Mouse (Mus musculus): ENCODE measurements at regions not wholly inside any gene's neighbourhood (a gene's known extent, or its start where the extent isn't known, plus 50 kb on each side); places are given as distances from the start of the nearest gene placed in this dataset.

- H3K9me3 ChIP-seq (ENCODE audit: control insufficient read depth, low read length) = no peaks in the 10 kb centered on the region
- H3K27me3 ChIP-seq (ENCODE audit: control insufficient read depth, insufficient read depth, low read length) = no peaks in the 10 kb centered on the region
- no peaks in the 10 kb centered on the region for H3K4me1 ChIP-seq (ENCODE audit: control insufficient read depth in 2 of 2, insufficient read depth in 2 of 2, low read length in 2 of 2)
- H3K9ac ChIP-seq (ENCODE audit: low read length) = no peak overlapping the region
- no peak overlapping the region for H3K27ac ChIP-seq (replicated peaks in 1 of 2; ENCODE audit: control insufficient read depth in 1 of 2, insufficient read depth in 1 of 2, low read depth in 2 of 2, low read length in 2 of 2)
- no peak for ATAC-seq (ENCODE audit: insufficient number of reproducible peaks, insufficient read depth, low FRiP score, low read depth)
- H3K4me3 ChIP-seq (ENCODE audit: control insufficient read depth in 1 of 2, insufficient read depth in 1 of 2, low read depth in 1 of 2, low read length in 2 of 2) = no peak overlapping the region
- no peaks in the 10 kb centered on the region for H3K36me3 ChIP-seq (ENCODE audit: control insufficient read depth, insufficient read depth, low read length)
- no peak overlapping the region for H3K4me2 ChIP-seq (ENCODE audit: low read length)
These were observed 306.2 kb downstream of the Etaa1 start for GRCm38 (mm10) chr11:17647441-17647840.

DNA sequence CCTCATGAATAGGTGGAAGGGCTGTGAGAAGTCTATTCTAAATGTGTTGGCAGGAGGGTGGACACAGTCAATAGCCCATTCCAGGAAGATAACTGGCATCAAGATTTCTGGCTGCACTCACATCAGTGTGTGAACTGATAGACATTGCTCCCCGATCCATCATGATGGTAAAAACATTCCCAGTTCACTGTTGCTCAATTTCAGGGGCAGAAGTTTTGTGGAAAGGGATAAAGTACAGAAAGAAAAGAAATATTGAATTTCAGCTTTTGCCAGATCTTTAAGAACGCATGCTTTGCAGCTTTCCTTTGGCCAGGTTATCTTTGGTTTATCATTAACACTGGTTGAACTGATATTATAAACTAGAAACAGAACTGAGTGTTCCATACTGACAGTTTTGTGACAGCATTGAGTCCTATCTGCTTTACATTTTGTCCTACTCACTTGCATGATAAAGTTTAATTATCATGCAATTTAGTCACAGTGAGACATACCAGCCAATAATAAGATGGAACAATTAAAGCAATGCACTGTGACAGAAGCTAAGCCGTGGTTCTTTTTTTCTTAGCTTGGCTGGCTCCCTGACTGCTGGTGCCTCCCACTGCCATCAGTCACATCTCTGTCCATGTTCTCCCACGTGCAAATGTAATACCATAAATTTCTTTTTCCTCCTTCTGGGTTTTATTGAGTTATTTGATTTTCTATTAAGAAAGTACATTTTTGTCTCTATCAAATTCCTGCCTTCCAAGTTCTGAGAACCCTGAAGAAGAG, 302.1 kb downstream of the Etaa1 start:
- Histone ChIP-seq H3K4me3 (ENCODE audit: control insufficient read depth in 1 of 2, insufficient read depth in 1 of 2, low read depth in 1 of 2, low read length in 2 of 2) (no peak overlapping the region), H3K9me3 (ENCODE audit: control insufficient read depth, low read length) (no peaks in the 10 kb centered on the region), H3K4me2 (ENCODE audit: low read length) (no peak overlapping the region), H3K27ac (replicated peaks in 1 of 2; ENCODE audit: control insufficient read depth in 1 of 2, insufficient read depth in 1 of 2, low read depth in 2 of 2, low read length in 2 of 2) (no peak overlapping the region), H3K27me3 (ENCODE audit: control insufficient read depth, insufficient read depth, low read length) (no peaks in the 10 kb centered on the region), H3K9ac (ENCODE audit: low read length) (no peak overlapping the region), H3K36me3 (ENCODE audit: control insufficient read depth, insufficient read depth, low read length) (no peaks in the 10 kb centered on the region), H3K4me1 (ENCODE audit: control insufficient read depth in 2 of 2, insufficient read depth in 2 of 2, low read length in 2 of 2) (no peaks in the 10 kb centered on the region)
- 70% methylated on average over 4 of the region's 4 CpGs for WGBS
- no peak for ATAC-seq (ENCODE audit: insufficient number of reproducible peaks, insufficient read depth, low FRiP score, low read depth)

DNA sequence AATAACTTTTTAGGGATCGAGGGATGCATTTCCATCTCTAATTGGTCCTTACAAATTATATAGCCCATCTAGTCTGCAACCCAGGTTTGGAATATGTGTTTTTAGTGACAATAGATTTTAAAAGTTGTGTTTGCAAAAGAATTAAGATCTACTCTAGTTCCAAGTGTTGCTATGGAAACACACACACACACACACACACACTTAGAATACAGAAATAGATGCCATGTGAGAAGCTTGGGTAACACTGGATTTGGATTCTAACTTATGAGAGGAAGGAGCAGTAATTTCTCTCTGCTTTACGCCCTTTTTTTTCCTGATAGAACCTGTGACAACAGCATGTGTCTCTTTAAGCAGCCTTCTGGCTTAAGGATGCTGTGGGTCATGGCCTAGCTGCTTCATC, 297.8 kb downstream of the Etaa1 start:
- no peaks in the 10 kb centered on the region for H3K27me3 ChIP-seq (ENCODE audit: control insufficient read depth, insufficient read depth, low read length)

DNA sequence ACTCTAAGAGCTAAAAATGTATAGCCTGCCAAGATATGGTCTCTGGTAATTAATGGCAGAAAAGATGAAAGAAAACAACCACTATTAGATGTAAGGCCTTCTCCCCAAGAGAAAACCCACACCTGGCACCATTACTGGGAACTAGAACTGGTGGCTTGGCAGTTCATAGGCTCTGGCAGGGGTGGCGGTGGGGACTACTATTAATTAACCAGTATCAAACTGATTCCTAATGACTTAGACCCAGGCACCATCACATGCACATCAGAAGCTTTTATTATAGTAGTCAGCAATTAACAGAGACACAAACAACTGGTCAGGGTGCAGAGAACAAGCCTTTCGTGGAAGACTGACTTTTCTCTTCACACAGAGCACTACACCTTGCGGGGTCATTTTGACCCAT, 296.0 kb downstream of the Etaa1 start:
- Histone ChIP-seq H3K4me1 (ENCODE audit: control insufficient read depth in 2 of 2, insufficient read depth in 2 of 2, low read length in 2 of 2) (no peaks in the 10 kb centered on the region), H3K9me3 (ENCODE audit: control insufficient read depth, low read length) (no peaks in the 10 kb centered on the region), H3K9ac (ENCODE audit: low read length) (no peak overlapping the region), H3K36me3 (ENCODE audit: control insufficient read depth, insufficient read depth, low read length) (no peaks in the 10 kb centered on the region), H3K4me2 (ENCODE audit: low read length) (no peak overlapping the region), H3K27ac (replicated peaks in 1 of 2; ENCODE audit: control insufficient read depth in 1 of 2, insufficient read depth in 1 of 2, low read depth in 2 of 2, low read length in 2 of 2) (no peak overlapping the region), H3K4me3 (ENCODE audit: control insufficient read depth in 1 of 2, insufficient read depth in 1 of 2, low read depth in 1 of 2, low read length in 2 of 2) (no peak overlapping the region), H3K27me3 (ENCODE audit: control insufficient read depth, insufficient read depth, low read length) (no peaks in the 10 kb centered on the region)
- ATAC-seq (ENCODE audit: insufficient number of reproducible peaks, insufficient read depth, low FRiP score, low read depth) = no peak
- WGBS = 86% methylated on average over 3 of the region's 3 CpGs

More for the DNA sequence above, 297.8 kb downstream of the Etaa1 start:
- WGBS = 79% methylated on average over 2 of the region's 2 CpGs
- Histone ChIP-seq H3K36me3 (ENCODE audit: control insufficient read depth, insufficient read depth, low read length) (no peaks in the 10 kb centered on the region), H3K4me1 (ENCODE audit: control insufficient read depth in 2 of 2, insufficient read depth in 2 of 2, low read length in 2 of 2) (no peaks in the 10 kb centered on the region), H3K9ac (ENCODE audit: low read length) (no peak overlapping the region), H3K27ac (replicated peaks in 1 of 2; ENCODE audit: control insufficient read depth in 1 of 2, insufficient read depth in 1 of 2, low read depth in 2 of 2, low read length in 2 of 2) (no peak overlapping the region), H3K4me3 (ENCODE audit: control insufficient read depth in 1 of 2, insufficient read depth in 1 of 2, low read depth in 1 of 2, low read length in 2 of 2) (no peak overlapping the region), H3K4me2 (ENCODE audit: low read length) (no peak overlapping the region), H3K9me3 (ENCODE audit: control insufficient read depth, low read length) (no peaks in the 10 kb centered on the region)
- no peak for ATAC-seq (ENCODE audit: insufficient number of reproducible peaks, insufficient read depth, low FRiP score, low read depth)

DNA sequence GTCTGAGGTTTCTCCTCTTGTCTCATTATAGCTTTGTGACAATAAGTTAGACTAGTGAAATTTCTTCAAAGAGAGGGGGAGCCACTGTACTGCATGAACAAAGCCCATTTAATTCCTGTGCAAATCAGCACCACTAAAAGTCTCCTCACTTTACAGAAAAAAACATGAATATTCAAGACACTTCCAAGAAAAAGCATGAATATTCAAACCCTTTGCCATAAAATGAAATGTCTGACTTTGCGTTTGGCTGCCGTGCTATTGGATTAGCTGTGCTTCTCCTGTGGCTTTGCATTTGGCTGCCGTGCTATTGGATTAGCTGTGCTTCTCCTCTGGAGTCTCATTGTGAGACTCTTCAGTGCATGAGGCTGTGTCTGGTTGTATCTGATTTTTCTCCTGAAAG, 295.4 kb downstream of the Etaa1 start:
- H3K27me3 ChIP-seq (ENCODE audit: control insufficient read depth, insufficient read depth, low read length) = no peaks in the 10 kb centered on the region
- H3K9ac ChIP-seq (ENCODE audit: low read length) = no peak overlapping the region
- no peaks in the 10 kb centered on the region for H3K36me3 ChIP-seq (ENCODE audit: control insufficient read depth, insufficient read depth, low read length)
- H3K9me3 ChIP-seq (ENCODE audit: control insufficient read depth, low read length) = no peaks in the 10 kb centered on the region
- H3K4me2 ChIP-seq (ENCODE audit: low read length) = no peak overlapping the region
- no peak for ATAC-seq (ENCODE audit: insufficient number of reproducible peaks, insufficient read depth, low FRiP score, low read depth)
- H3K4me1 ChIP-seq (ENCODE audit: control insufficient read depth in 2 of 2, insufficient read depth in 2 of 2, low read length in 2 of 2) = no peaks in the 10 kb centered on the region
- H3K4me3 ChIP-seq (ENCODE audit: control insufficient read depth in 1 of 2, insufficient read depth in 1 of 2, low read depth in 1 of 2, low read length in 2 of 2) = no peak overlapping the region
- WGBS = 86% methylated on average over 3 of the region's 3 CpGs
- H3K27ac ChIP-seq (replicated peaks in 1 of 2; ENCODE audit: control insufficient read depth in 1 of 2, insufficient read depth in 1 of 2, low read depth in 2 of 2, low read length in 2 of 2) = no peak overlapping the region

DNA sequence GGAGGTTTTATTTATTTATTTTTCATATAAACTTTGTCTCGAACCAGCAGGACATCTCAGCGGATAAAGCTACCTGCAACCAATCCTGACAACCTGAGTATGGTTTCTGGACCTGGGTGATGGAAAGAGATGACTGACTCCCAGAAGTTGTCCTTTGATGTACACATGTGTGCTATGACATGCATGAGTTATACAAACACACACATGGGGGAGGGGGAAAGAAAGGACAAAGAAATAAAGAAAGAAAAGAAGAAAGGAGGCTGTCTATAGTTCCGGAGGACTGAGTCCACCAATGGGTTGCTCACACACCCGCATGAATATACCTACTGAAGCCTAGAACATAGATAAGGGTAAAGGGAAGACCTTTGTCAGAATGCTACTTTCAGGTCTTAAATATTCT, 295.0 kb downstream of the Etaa1 start:
- H3K27ac ChIP-seq (replicated peaks in 1 of 2; ENCODE audit: control insufficient read depth in 1 of 2, insufficient read depth in 1 of 2, low read depth in 2 of 2, low read length in 2 of 2) = no peak overlapping the region
- no peak overlapping the region for H3K4me3 ChIP-seq (ENCODE audit: control insufficient read depth in 1 of 2, insufficient read depth in 1 of 2, low read depth in 1 of 2, low read length in 2 of 2)
- no peak for ATAC-seq (ENCODE audit: insufficient number of reproducible peaks, insufficient read depth, low FRiP score, low read depth)
- peaks cover 1 to 3% of the 10 kb centered on the region in 2 experiments; a peak in 3 of 4 replicates for H3K4me1 ChIP-seq (ENCODE audit: control insufficient read depth in 2 of 2, insufficient read depth in 2 of 2, low read length in 2 of 2)
- H3K4me2 ChIP-seq (ENCODE audit: low read length) = no peak overlapping the region
- no peaks in the 10 kb centered on the region for H3K36me3 ChIP-seq (ENCODE audit: control insufficient read depth, insufficient read depth, low read length)
- WGBS = 94% methylated on average over 4 of the region's 4 CpGs
- no peak overlapping the region for H3K9ac ChIP-seq (ENCODE audit: low read length)
- no peaks in the 10 kb centered on the region for H3K27me3 ChIP-seq (ENCODE audit: control insufficient read depth, insufficient read depth, low read length)
- no peaks in the 10 kb centered on the region for H3K9me3 ChIP-seq (ENCODE audit: control insufficient read depth, low read length)

DNA sequence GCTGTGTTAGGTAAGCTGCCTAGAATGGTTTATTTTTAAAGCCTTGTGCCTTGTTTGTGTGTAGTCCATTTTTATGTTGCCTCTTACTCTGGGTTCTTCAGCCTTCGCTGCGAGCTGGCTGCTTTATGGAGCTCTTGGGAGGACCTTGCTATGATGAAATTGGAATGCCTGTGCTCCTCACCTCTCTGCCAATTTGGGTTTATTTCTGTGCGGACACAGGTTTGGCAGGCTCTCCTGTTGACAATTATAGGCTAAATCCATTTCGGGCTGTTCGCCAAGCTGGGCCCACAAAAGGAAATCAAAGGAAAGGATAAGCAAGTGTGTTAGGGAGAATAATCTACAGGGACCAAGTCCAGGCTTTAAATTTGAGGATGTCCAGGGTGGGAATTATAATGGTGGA, 289.8 kb downstream of the Etaa1 start:
- peaks cover 4 to 12% of the 10 kb centered on the region in 2 experiments for H3K4me1 ChIP-seq (ENCODE audit: control insufficient read depth in 2 of 2, insufficient read depth in 2 of 2, low read length in 2 of 2)
- no peak overlapping the region for H3K4me3 ChIP-seq (ENCODE audit: control insufficient read depth in 1 of 2, insufficient read depth in 1 of 2, low read depth in 1 of 2, low read length in 2 of 2)
- ATAC-seq (ENCODE audit: insufficient number of reproducible peaks, insufficient read depth, low FRiP score, low read depth) = no peak
- no peaks in the 10 kb centered on the region for H3K9me3 ChIP-seq (ENCODE audit: control insufficient read depth, low read length)
- no peak overlapping the region for H3K4me2 ChIP-seq (ENCODE audit: low read length)
- no peak overlapping the region for H3K9ac ChIP-seq (ENCODE audit: low read length)
- peak overlapping the region in 1 of 2 experiments; percentile 47; a peak in 2 of 4 replicates for H3K27ac ChIP-seq (replicated peaks in 1 of 2; ENCODE audit: control insufficient read depth in 1 of 2, insufficient read depth in 1 of 2, low read depth in 2 of 2, low read length in 2 of 2)
- H3K36me3 ChIP-seq (ENCODE audit: control insufficient read depth, insufficient read depth, low read length) = no peaks in the 10 kb centered on the region
- H3K27me3 ChIP-seq (ENCODE audit: control insufficient read depth, insufficient read depth, low read length) = no peaks in the 10 kb centered on the region
- WGBS = 42% methylated on average over 5 of the region's 5 CpGs

Data from heart, embryonic 14.5 days (tissue).